Mouse (Mus musculus) limb, embryonic 15.5 days (tissue): ENCODE data around the gene Trank1. TPM values are rescaled to one million over a fixed set of nuclear protein-coding genes. Genes with fewer than 3 reads are reported as not detected.

Source experiments
- ATAC-seq: fragments of 200-750 bp; cut with Nextera tagmentation; 2 replicates; pipeline ENCODE4 v1.8.0; 2017; ENCODE audit warnings: low read depth, moderate TSS enrichment; ENCODE audit not compliant: insufficient number of reproducible peaks, low FRiP score, low TSS enrichment
- H3K27ac ChIP-seq: fragments of 300-500 bp; sonication (generic); 2 replicates; pipeline ENCODE4 v1.5.1; 2015; ENCODE audit warnings: moderate library complexity, mild to moderate bottlenecking, inconsistent platforms
- H3K27me3 ChIP-seq: fragments of 300-500 bp; sonication (generic); 2 replicates; pipeline ENCODE4 v1.6.1; 2015; ENCODE audit warnings: inconsistent platforms
- H3K36me3 ChIP-seq: fragments of 300-500 bp; sonication (generic); 2 replicates; pipeline ENCODE4 v1.6.1; 2015; ENCODE audit warnings: inconsistent platforms
- H3K4me1 ChIP-seq: fragments of 300-500 bp; sonication (generic); 2 replicates; pipeline ENCODE4 v1.6.1; 2015; ENCODE audit warnings: inconsistent platforms
- H3K4me2 ChIP-seq: fragments of 300-500 bp; sonication (generic); 2 replicates; pipeline ENCODE4 v1.6.1; 2015; ENCODE audit warnings: mild to moderate bottlenecking, inconsistent platforms
- H3K4me3 ChIP-seq: fragments of 300-500 bp; sonication (generic); 2 replicates; pipeline ENCODE4 v1.5.1; 2015; ENCODE audit warnings: mild to moderate bottlenecking, inconsistent platforms
- H3K9ac ChIP-seq: fragments of 300-500 bp; sonication (generic); 2 replicates; pipeline ENCODE4 v1.6.1; 2015; ENCODE audit warnings: inconsistent platforms
- H3K9me3 ChIP-seq: fragments of 300-500 bp; sonication (generic); 2 replicates; pipeline ENCODE4 v1.6.1; 2016; ENCODE audit warnings: inconsistent platforms
- WGBS: fragments of 180-500 bp; shearing (Covaris S2); methylation state at CpG from one replicate; pipeline ENCODE4 v1.1.7; 2015; 5-methylcytosine and 5-hydroxymethylcytosine counted together
- polyA plus RNA-seq: library from polyadenylated mRNA; unstranded; fragments of >200 nt; fragmentation: Nextera tagmentation; extraction: Ambion mirVana; gene quantifications from 2 replicates; pipeline ENCODE4 v1.2.1, GENCODE M21; 2015

Gene Trank1
- polyA plus RNA-seq, 1 experiment from 2014 or later: 0.76 TPM

DNA sequence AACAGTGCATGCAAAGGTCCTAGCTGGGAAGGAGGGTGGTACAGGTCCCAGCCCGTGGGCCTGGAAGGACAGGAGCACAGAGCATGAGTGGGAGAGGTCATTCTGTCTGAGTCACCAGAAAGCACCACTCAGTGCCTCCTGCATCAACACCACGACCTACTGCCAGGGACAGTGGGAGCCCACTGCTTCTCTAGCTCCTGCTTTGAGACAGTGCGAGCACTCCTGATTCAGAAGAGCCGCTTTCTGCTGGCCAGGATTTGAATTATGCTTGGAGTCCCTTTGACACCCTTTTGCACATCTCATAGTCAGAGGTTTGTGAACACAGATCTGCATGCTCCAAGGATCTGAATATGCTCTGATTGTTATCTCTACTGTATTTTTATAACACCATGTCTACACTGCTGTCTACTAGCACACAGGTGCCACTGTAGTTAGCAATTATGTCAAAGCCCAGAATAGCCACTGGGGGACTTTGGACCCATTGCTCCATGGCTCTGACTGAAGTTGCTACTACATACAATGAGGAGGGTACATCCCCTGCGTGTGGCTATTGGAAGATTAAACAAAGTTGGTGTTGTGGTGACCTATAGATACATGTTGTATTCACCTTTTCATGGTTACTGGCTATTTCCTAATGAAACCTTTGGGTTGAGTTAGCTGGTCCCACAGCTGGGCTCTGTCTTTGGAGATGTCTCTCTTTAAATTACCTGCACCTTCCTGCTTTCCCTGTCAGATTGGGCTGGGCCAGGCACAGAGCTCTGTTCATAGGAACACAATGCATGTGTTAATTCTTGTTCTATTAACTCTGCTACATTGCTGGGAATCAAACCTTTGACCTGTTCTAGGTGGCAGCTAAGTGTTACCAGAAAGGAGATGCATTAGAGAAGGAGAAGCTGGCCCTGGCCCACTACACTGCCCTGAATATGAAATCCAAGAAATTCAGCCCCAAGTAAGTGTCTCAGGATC, 74.3 kb downstream of the Trank1 start:
- no peaks in the 10 kb centered on the region for H3K27me3 ChIP-seq
- no peak for ATAC-seq
- H3K4me2 ChIP-seq: no peak overlapping the region
- no peak overlapping the region for H3K4me3 ChIP-seq
- no peaks in the 10 kb centered on the region for H3K9me3 ChIP-seq
- no peak overlapping the region for H3K9ac ChIP-seq
- H3K4me1 ChIP-seq: 0 out of 2 replicates have a peak, but pooled peaks cover 3% of the 10 kb centered on the region
- WGBS: 83% methylated on average over 5 of the region's 5 CpGs
- no peak overlapping the region for H3K27ac ChIP-seq
- no peaks in the 10 kb centered on the region for H3K36me3 ChIP-seq

DNA sequence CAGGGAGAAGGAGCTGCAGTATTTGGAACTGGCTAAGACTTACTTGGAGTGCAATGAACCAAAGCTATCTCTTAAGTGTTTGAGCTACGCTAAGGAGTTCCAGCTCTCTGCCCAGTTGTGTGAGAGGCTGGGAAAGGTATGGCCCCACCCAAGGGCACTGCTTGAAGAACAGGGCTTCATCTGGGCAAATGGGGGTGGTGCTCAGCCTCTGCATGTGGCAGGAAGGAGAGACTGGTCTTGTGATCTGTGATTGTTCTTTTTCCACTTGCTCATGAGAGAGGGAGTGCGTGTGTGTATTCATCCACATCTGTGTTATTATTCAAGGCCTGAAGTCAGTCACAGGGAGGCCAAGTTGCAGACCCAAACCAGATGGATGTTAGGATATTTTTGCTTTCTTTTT, 75.0 kb downstream of the Trank1 start:
- no peaks in the 10 kb centered on the region for H3K36me3 ChIP-seq
- H3K4me3 ChIP-seq: no peak overlapping the region
- H3K4me2 ChIP-seq: no peak overlapping the region
- H3K27me3 ChIP-seq: no peaks in the 10 kb centered on the region
- H3K4me1 ChIP-seq: 0 out of 2 replicates have a peak, but pooled peaks cover 3% of the 10 kb centered on the region
- no peak overlapping the region for H3K27ac ChIP-seq
- ATAC-seq: no peak
- 56% methylated on average over 2 of the region's 2 CpGs for WGBS
- no peak overlapping the region for H3K9ac ChIP-seq
- H3K9me3 ChIP-seq: no peaks in the 10 kb centered on the region

DNA sequence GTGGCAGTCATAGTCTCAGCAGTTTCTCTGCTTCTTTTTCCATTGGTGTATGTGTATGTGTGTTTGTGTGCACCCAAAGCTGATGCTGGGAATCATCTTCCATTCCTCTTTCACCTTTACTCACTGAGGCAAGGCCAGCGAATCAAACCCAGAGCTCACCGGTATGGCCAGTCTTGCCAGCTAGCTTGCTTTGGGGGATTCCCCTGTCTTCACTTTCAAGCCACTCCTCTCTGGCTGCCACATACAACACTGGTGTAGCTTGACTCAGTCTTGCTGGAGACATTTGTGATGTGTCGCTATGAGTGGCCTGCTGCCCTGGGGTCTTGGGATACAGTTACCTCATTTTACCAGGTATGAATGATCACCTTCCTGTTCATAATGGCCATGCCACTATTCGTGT, 76.0 kb downstream of the Trank1 start:
- 0 out of 2 replicates have a peak, but pooled peaks cover 3% of the 10 kb centered on the region for H3K4me1 ChIP-seq
- no peaks in the 10 kb centered on the region for H3K9me3 ChIP-seq
- no peak overlapping the region for H3K4me2 ChIP-seq
- no peak overlapping the region for H3K9ac ChIP-seq
- no peaks in the 10 kb centered on the region for H3K27me3 ChIP-seq
- WGBS: 79% methylated on average over 4 of the region's 4 CpGs
- ATAC-seq: no peak
- H3K27ac ChIP-seq: no peak overlapping the region
- H3K4me3 ChIP-seq: no peak overlapping the region
- no peaks in the 10 kb centered on the region for H3K36me3 ChIP-seq

DNA sequence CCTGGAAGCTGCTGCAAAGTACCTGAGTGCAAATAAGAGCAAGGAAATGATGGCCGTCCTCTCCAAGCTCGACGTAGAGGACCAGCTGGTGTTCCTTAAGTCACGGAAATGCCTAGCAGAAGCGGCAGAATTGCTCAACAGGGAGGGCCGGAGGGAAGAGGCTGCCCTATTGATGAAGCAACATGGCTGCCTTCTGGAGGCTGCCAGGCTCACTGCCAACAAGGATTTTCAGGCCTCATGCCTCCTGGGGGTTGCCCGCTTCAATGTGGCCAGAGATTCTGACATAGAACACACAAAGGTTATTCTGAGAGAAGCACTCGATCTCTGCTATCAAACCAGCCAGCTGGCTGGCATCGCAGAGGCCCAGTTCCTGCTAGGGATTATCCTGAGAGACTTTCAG, 78.5 kb downstream of the Trank1 start:
- ATAC-seq: no peak
- H3K4me3 ChIP-seq: no peak overlapping the region
- no peaks in the 10 kb centered on the region for H3K36me3 ChIP-seq
- H3K9me3 ChIP-seq: no peaks in the 10 kb centered on the region
- H3K27ac ChIP-seq: no peak overlapping the region
- H3K4me1 ChIP-seq: no peaks in the 10 kb centered on the region
- 76% methylated on average over 9 of the region's 9 CpGs for WGBS
- H3K27me3 ChIP-seq: no peaks in the 10 kb centered on the region
- no peak overlapping the region for H3K4me2 ChIP-seq
- H3K9ac ChIP-seq: no peak overlapping the region

DNA sequence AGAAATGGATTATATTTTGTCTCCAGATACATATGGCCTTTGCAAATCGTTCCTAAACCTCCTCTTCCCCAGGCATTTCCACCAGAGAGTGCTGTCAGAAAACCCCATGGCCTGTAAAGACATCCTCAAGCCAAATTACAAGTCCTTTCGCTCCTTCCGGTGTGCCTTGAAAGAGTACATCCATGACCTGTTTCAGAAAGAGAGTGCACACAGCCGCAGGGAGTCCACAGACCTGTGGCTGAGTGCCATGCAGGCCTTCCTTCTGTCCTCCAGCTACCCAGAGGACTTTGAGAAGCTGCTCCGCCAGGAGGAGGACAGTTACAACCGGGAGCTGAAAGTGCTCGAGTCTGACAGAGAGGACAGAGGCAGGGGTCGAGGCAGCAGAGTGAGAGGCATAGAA, 79.5 kb downstream of the Trank1 start:
- Histone ChIP-seq H3K36me3 (no peaks in the 10 kb centered on the region), H3K9me3 (no peaks in the 10 kb centered on the region), H3K4me2 (no peak overlapping the region), H3K4me3 (no peak overlapping the region), H3K27me3 (no peaks in the 10 kb centered on the region), H3K27ac (no peak overlapping the region), H3K4me1 (no peaks in the 10 kb centered on the region), H3K9ac (no peak overlapping the region)
- ATAC-seq: no peak
- 76% methylated on average over 8 of the region's 8 CpGs for WGBS

DNA sequence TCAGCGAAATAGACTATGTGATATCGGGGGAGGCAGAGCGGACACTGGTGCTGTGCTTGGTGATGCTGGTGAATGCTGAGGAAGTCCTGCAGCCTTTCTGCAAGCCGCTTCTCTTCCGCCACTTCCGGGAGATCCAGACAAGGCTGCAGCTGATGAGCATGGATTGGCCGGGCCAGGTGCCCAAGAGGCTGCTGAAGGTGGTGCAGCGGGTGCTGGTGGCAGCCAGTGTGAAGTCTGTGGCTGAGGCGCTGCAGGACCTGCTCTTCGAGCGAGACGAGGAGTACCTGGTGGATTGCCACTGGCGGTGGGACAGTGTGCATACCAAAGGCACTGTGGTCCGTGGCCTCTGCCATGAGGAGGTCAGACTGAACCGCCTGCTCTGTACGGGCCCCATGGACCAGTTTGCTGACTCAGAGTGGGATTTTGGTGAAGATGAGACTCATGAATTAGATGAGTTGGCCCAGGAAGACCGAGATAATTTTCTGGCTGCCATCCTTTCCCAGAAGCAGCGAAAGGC, 80.4 kb downstream of the Trank1 start:
- no peaks in the 10 kb centered on the region for H3K4me1 ChIP-seq
- ATAC-seq: no peak
- 89% methylated on average over 18 of the region's 18 CpGs for WGBS

DNA sequence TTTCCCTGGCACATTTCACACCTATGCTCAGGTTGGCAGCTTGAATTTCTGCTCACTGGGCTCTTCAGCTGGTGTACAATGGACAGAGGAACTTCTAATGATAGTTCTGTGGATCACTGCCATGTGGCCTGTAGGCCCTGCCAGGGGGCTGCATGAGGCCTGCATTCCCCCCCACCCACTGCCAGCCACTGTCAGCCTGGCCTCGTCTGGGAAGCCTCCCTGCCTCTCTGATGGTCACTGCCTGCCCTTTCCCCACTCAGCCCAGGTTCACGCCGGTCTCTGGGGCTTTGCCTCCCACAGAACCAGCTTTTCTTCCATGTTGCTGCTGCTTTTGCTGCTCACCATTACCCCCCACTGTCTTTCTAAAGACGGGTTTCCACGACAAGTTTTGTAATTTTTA, 83.7 kb downstream of the Trank1 start:
- WGBS: 74% methylated on average over 5 of the region's 5 CpGs
- H3K4me3 ChIP-seq: no peak overlapping the region
- H3K27me3 ChIP-seq: no peaks in the 10 kb centered on the region
- ATAC-seq: no peak
- H3K36me3 ChIP-seq: no peaks in the 10 kb centered on the region
- H3K9me3 ChIP-seq: no peaks in the 10 kb centered on the region
- H3K4me1 ChIP-seq: no peaks in the 10 kb centered on the region
- H3K27ac ChIP-seq: no peak overlapping the region
- no peak overlapping the region for H3K9ac ChIP-seq
- no peak overlapping the region for H3K4me2 ChIP-seq

More for the DNA sequence above, 80.4 kb downstream of the Trank1 start:
- no peaks in the 10 kb centered on the region for H3K27me3 ChIP-seq
- H3K4me2 ChIP-seq: no peak overlapping the region
- H3K27ac ChIP-seq: no peak overlapping the region
- H3K4me3 ChIP-seq: no peak overlapping the region
- H3K9me3 ChIP-seq: no peaks in the 10 kb centered on the region
- no peaks in the 10 kb centered on the region for H3K36me3 ChIP-seq
- no peak overlapping the region for H3K9ac ChIP-seq

DNA sequence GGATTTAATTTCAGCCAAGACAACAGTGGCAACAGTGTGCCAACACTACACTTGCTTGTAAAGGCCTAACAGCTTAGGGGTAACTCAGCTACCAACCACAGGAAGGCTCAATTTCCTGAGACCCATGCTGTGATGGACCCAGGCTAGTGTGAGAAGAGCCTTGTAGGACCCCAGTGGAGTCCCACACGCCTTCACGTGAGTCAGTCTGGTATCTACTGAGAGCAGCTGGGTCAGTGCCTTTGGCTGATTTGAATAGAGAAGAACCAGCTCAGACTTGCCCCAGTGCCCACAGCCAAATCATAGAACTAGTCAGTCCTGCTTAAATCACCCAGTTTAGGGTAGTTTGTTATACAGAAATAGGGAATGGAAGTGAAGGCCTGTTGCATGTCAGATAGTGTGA, 86.5 kb downstream of the Trank1 start:
- no peaks in the 10 kb centered on the region for H3K36me3 ChIP-seq
- H3K9me3 ChIP-seq: no peaks in the 10 kb centered on the region
- no peak overlapping the region for H3K9ac ChIP-seq
- H3K4me3 ChIP-seq: no peak overlapping the region
- no peaks in the 10 kb centered on the region for H3K27me3 ChIP-seq
- no peaks in the 10 kb centered on the region for H3K4me1 ChIP-seq
- H3K27ac ChIP-seq: no peak overlapping the region
- WGBS: 62% methylated on average over 2 of the region's 2 CpGs
- H3K4me2 ChIP-seq: no peak overlapping the region
- ATAC-seq: no peak

DNA sequence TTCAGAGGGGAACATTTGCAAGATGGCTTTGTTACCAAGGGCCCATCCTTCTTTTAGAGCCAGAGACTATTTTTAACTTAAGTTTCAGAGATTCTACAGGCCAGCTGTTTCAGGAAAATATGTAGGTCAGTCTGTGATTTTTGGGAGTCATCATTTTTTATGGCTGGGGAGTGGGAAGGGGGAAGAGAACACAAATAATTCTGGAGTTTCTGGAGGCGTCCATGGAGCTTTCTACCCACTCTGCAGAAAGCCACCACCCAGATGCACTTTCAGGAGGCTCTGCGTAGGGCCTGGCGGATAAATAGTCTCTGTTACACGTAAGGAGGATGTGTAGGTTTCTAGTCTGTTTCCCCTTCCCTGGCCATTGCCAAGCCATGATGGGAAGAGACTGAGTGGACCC, 88.5 kb downstream of the Trank1 start:
- no peaks in the 10 kb centered on the region for H3K4me1 ChIP-seq
- H3K9me3 ChIP-seq: no peaks in the 10 kb centered on the region
- no peaks in the 10 kb centered on the region for H3K27me3 ChIP-seq
- H3K9ac ChIP-seq: no peak overlapping the region
- ATAC-seq: no peak
- H3K4me2 ChIP-seq: no peak overlapping the region
- no peaks in the 10 kb centered on the region for H3K36me3 ChIP-seq
- WGBS: 81% methylated on average over 4 of the region's 4 CpGs
- H3K4me3 ChIP-seq: no peak overlapping the region
- H3K27ac ChIP-seq: no peak overlapping the region

DNA sequence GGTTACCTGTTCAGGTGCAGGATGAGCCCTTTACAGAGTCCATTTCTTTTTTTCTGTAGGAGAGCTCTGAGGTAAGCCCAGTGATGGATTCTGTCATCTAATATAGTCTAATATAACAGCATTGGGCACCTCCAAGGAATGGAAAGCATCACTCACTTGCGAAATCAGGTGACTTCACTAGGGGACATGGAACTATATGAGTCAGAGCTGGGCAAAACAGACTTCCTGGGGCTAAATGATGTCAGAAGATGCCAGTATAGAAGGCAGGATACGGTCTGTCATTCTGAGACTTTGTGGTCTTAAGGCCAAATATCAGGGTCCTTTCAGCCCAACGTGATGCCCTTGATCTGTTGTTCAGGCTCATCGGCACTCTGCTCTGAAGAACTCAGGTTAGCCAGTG, 91.6 kb downstream of the Trank1 start:
- ATAC-seq: no peak
- H3K4me2 ChIP-seq: no peak overlapping the region
- WGBS: 83% methylated on average over 4 of the region's 4 CpGs

DNA sequence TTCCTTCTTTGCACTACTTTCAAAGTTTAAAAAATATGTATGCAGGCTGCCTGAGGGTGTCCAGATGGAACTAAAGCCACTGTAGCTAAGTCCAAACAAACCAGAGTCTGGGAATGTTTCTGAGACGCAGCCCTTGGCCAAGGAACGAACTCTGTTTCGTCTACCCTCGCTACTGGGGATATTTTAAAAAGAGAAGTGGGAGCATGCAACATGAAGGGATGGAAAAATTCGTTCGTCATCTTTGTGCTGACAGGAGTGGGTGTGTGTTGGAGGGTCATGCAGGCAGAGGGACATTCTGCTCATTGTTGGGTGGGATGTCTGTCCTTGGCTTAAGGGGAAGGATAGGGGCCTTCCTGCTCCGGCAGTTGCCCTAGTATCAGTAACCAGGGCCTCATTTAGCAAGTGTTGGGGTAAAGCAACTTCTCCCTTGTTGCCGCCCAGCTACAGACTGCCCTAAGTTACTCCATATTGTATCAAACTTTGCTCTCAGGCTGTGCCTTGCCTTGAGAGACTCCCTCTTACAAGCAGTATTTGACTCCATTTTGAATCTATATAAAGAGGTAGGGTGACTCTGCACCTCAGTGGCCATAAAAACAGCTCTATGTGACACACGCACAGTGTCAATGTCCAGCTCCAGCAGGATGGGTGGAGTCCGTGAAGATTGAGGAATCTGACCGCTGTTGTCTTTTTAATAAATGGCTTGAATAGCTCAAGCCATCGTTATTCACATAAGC, 93.0 kb downstream of the Trank1 start:
- no peak overlapping the region for H3K27ac ChIP-seq
- H3K36me3 ChIP-seq: no peaks in the 10 kb centered on the region
- no peaks in the 10 kb centered on the region for H3K27me3 ChIP-seq
- no peak for ATAC-seq
- peaks cover 6% of the 10 kb centered on the region; the same call in 1 of the 2 replicates for H3K4me1 ChIP-seq
- H3K4me3 ChIP-seq: no peak overlapping the region
- WGBS: 85% methylated on average over 12 of the region's 12 CpGs
- no peak overlapping the region for H3K9ac ChIP-seq
- H3K4me2 ChIP-seq: no peak overlapping the region
- H3K9me3 ChIP-seq: no peaks in the 10 kb centered on the region

More for the DNA sequence above, 91.6 kb downstream of the Trank1 start:
- H3K27me3 ChIP-seq: no peaks in the 10 kb centered on the region
- peaks cover 4% of the 10 kb centered on the region; the same call in 1 of the 2 replicates for H3K4me1 ChIP-seq
- no peaks in the 10 kb centered on the region for H3K9me3 ChIP-seq
- no peak overlapping the region for H3K27ac ChIP-seq
- no peak overlapping the region for H3K4me3 ChIP-seq
- H3K36me3 ChIP-seq: no peaks in the 10 kb centered on the region
- no peak overlapping the region for H3K9ac ChIP-seq

DNA sequence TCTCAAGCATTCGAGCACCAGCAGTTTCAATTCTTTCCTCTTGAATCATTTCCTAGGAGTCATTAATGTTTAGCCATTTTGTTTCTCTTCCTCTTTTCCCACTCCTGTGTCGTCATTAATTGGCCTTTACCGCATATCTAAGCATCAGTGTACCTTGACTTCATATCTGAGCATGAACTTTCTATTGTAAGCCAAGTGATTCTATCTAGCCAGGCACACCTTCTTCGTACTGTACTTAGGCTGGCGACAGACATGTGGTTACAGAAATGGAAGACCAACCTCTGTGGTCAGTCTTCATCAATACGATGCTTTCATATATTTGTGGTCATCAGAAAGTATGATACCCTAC, 93.5 kb downstream of the Trank1 start:
- Histone ChIP-seq H3K4me2 (no peak overlapping the region), H3K36me3 (no peaks in the 10 kb centered on the region), H3K27me3 (no peaks in the 10 kb centered on the region), H3K9ac (no peak overlapping the region), H3K4me1 (peaks cover 6% of the 10 kb centered on the region; the same call in 1 of the 2 replicates), H3K9me3 (no peaks in the 10 kb centered on the region), H3K27ac (no peak overlapping the region), H3K4me3 (no peak overlapping the region)
- no peak for ATAC-seq
- WGBS: 84% methylated on average over 6 of the region's 6 CpGs
